Mouse (Mus musculus) embryonic facial prominence, embryonic 13.5 days (tissue): Measurements from ENCODE around the gene Flvcr2. TPM values are rescaled to one million over a fixed set of nuclear protein-coding genes. Genes with fewer than 3 reads are reported as not detected.
A peak's percentile ranks its signal among the peaks of the same experiment; 100 is the strongest.

Source experiments
- ATAC-seq: fragments of 200-750 bp; cut with Nextera tagmentation; 2 replicates; pipeline ENCODE4 v1.8.0; 2017; ENCODE audit warnings: low read depth; ENCODE audit not compliant: insufficient number of reproducible peaks, insufficient read depth, low FRiP score, low TSS enrichment
- H3K27ac ChIP-seq: fragments of 300-500 bp; sonication (generic); 2 replicates; pipeline ENCODE4 v1.5.1; 2015; ENCODE audit warnings: moderate library complexity, mild to moderate bottlenecking, inconsistent platforms
- H3K27me3 ChIP-seq: fragments of 300-500 bp; sonication (generic); 2 replicates; pipeline ENCODE4 v1.6.1; 2015; ENCODE audit warnings: mild to moderate bottlenecking, inconsistent platforms
- H3K36me3 ChIP-seq: fragments of 300-500 bp; sonication (generic); 2 replicates; pipeline ENCODE4 v1.6.1; 2015; ENCODE audit warnings: mild to moderate bottlenecking, inconsistent platforms
- H3K4me1 ChIP-seq: fragments of 300-500 bp; sonication (generic); 2 replicates; pipeline ENCODE4 v1.6.1; 2015; ENCODE audit warnings: inconsistent platforms
- H3K4me2 ChIP-seq: fragments of 300-500 bp; sonication (generic); 2 replicates; pipeline ENCODE4 v1.6.1; 2015; ENCODE audit warnings: moderate library complexity, mild to moderate bottlenecking, inconsistent platforms
- H3K4me3 ChIP-seq: fragments of 300-500 bp; sonication (generic); 2 replicates; pipeline ENCODE4 v1.5.1; 2015; ENCODE audit warnings: mild to moderate bottlenecking, inconsistent platforms
- H3K9ac ChIP-seq: fragments of 300-500 bp; sonication (generic); 2 replicates; pipeline ENCODE4 v1.6.1; 2015; ENCODE audit warnings: mild to moderate bottlenecking, inconsistent platforms
- H3K9me3 ChIP-seq: fragments of 300-500 bp; sonication (generic); 2 replicates; pipeline ENCODE4 v1.6.1; 2016; ENCODE audit warnings: inconsistent platforms
- WGBS: fragments of 180-500 bp; shearing (Covaris S2); methylation state at CpG from one replicate; pipeline ENCODE4 v1.1.7; 2015; ENCODE audit warnings: mixed read lengths; 5-methylcytosine and 5-hydroxymethylcytosine counted together
- polyA plus RNA-seq: library from polyadenylated mRNA; unstranded; fragments of >200 nt; fragmentation: Nextera tagmentation; extraction: Ambion mirVana; gene quantifications from 2 replicates; pipeline ENCODE4 v1.2.1, GENCODE M21; 2015

Flvcr2 gene
- polyA plus RNA-seq, 1 experiment from 2014 or later: 2.5 TPM

DNA sequence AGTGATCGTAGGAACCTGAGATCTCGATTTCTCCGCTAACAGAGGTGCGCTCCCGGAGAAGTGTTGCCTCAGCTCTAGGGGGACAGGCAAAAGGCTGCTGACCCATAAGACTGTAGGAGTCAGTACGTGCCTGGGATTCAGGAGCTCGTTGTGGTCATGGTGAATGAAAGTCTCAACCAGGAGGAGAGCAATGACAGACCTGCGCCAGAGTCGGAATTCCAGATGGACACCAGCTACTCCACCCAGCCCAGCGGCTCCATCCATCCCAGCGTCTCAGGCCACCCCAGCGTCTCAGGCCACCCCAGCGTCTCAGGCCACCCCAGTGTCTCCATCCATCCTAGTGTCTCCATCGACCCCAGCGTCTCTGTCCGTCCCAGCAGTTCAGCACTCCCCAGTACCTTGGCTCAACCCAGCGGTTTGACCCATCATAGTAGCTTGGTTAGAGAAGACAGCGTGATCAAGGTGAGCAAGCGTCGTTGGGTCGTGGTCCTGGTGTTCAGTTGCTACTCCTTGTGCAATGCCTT, 419 bp downstream of the Flvcr2 start:
- Histone ChIP-seq H3K4me3 (peak overlapping the region; percentile 55), H3K36me3 (no peaks in the 10 kb centered on the region), H3K4me1 (peaks cover 7% of the 10 kb centered on the region), H3K27me3 (peaks cover 18% of the 10 kb centered on the region), H3K9me3 (no peaks in the 10 kb centered on the region), H3K27ac (no peak overlapping the region), H3K9ac (peak overlapping the region; percentile 72), H3K4me2 (peak overlapping the region; percentile 93)
- 21% methylated on average over 21 of the region's 21 CpGs for WGBS
- ATAC-seq: no peak

DNA sequence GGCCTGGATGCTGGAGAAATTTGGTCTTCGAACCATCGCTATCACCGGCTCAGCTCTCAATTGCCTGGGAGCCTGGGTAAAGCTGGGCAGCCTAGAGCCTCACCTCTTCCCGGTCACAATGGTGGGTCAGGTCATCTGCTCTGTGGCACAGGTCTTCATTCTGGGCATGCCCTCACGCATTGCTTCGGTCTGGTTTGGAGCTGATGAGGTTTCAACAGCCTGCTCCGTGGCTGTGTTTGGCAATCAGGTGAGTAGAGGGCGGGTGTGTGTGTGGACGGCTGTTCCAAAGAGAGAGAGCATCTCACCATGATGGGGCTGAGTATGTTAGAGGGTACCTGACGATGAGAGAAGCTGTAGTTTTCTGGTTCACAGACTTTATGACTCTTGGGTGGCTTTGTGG, 1.0 kb downstream of the Flvcr2 start:
- ATAC-seq: no peak
- peaks cover 18% of the 10 kb centered on the region for H3K27me3 ChIP-seq
- H3K9me3 ChIP-seq: no peaks in the 10 kb centered on the region
- no peak overlapping the region for H3K4me3 ChIP-seq
- peak overlapping the region; percentile 93 for H3K4me2 ChIP-seq
- H3K9ac ChIP-seq: no peak overlapping the region
- peaks cover 7% of the 10 kb centered on the region for H3K4me1 ChIP-seq
- no peaks in the 10 kb centered on the region for H3K36me3 ChIP-seq
- no peak overlapping the region for H3K27ac ChIP-seq
- WGBS: 91% methylated on average over 10 of the region's 10 CpGs

DNA sequence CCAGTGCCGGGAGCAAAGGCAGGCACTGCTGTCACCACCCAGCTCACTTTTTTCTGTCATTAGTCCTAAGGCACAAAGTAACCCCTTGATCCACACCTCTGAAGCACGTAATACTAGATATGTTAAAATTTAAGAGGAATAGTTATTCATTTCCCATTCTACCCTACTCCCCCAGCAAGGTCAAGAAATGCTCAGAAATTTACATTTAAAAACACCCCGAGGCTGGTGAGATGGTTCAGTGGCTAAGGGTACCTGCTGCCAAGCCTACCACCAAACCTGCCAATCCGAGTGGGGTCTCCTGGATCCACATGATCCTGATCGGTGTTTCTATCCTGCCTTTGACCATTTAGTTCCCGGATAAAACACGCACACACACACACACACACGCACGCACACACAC, 3.5 kb downstream of the Flvcr2 start:
- H3K27ac ChIP-seq: no peak overlapping the region
- H3K9me3 ChIP-seq: no peaks in the 10 kb centered on the region
- peaks cover 7% of the 10 kb centered on the region for H3K4me1 ChIP-seq
- H3K9ac ChIP-seq: no peak overlapping the region
- no peak for ATAC-seq
- 87% methylated on average over 9 of the region's 9 CpGs for WGBS
- no peak overlapping the region for H3K4me2 ChIP-seq
- peaks cover 14% of the 10 kb centered on the region for H3K27me3 ChIP-seq
- no peak overlapping the region for H3K4me3 ChIP-seq
- H3K36me3 ChIP-seq: no peaks in the 10 kb centered on the region

DNA sequence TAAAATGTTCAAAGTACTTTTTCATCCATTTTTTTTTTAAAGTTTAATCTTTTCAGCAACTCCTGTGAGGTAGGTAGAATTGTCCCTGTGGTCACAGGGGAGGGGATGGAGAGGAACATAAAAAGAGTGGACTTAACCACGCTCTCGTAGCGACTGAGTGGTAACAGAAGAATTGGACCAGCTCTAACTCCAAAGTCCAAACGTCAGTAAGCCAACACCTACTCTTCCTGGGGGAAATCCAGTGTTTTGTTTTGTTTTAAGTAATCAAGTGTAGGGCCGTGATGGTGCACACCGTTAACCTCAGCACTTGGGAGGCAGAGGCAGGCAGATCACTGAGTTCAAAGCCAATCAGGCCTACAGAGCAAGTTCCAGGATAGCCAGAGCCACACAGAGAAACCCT, 5.8 kb downstream of the Flvcr2 start:
- Histone ChIP-seq H3K9me3 (no peaks in the 10 kb centered on the region), H3K27me3 (peaks cover 5% of the 10 kb centered on the region), H3K9ac (no peak overlapping the region), H3K4me3 (no peak overlapping the region), H3K27ac (no peak overlapping the region), H3K4me1 (peaks cover under 1% of the 10 kb centered on the region; the same call in 1 of the 2 replicates), H3K36me3 (no peaks in the 10 kb centered on the region), H3K4me2 (no peak overlapping the region)
- 84% methylated on average over 6 of the region's 6 CpGs for WGBS
- ATAC-seq: no peak

DNA sequence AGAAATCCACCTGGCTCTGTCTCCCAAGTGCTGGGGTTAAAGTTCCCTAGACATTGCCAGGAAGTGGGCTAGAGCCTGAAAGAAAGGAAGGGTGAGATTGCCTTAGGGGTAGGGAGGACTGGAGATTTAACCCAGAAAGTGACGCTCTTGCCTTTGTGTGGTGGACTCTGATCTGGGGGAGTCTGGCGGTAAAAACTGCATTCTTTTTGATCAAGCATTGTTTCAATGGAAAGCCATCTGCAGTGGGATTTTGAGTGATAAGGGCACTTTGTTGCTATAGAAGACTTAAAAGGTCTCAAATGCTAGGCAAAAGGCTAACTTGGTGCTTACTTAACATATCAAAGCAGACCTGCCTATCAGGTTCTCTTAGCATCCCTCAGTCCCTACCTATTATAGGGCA, 6.9 kb downstream of the Flvcr2 start:
- Histone ChIP-seq H3K27me3 (no peaks in the 10 kb centered on the region), H3K9me3 (no peaks in the 10 kb centered on the region), H3K4me2 (no peak overlapping the region), H3K4me3 (no peak overlapping the region), H3K36me3 (no peaks in the 10 kb centered on the region), H3K9ac (no peak overlapping the region), H3K27ac (no peak overlapping the region), H3K4me1 (no peaks in the 10 kb centered on the region)
- 44% methylated on average over 2 of the region's 2 CpGs for WGBS
- ATAC-seq: no peak

DNA sequence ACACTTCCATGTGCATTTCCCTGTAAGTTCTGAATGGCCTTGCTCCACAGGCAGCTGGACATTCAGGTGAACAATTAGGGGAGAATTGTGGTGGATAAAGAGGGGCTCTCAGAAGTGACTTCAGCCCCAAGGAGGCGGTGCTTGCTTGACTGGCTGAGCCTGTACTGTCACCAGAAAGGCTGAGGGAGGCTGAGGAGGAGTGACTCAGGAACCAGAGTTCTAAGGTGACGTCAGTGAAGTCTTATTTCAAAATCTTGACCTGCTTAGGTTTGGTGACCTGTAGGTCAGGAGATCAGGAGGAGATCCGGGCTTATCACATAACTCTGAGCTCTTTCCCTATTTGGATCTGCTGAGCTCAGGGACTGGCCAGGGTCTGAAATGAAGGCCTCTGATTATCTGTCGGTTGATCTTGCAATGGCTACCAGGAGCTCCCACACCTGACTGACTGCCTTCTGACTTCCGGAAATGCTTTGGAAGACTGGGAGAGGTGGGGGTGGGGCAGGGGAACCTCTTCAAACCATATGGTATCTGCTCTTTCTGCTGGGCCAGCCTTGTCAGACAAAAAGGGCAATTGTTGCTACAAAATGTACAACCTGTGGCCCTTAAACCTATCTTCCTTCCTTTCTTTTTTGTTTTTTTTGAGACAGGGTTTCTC, 8.4 kb downstream of the Flvcr2 start:
- H3K4me2 ChIP-seq: no peak overlapping the region
- no peak overlapping the region for H3K4me3 ChIP-seq
- WGBS: 57% methylated on average over 5 of the region's 5 CpGs
- no peak overlapping the region for H3K9ac ChIP-seq
- no peak overlapping the region for H3K27ac ChIP-seq
- H3K36me3 ChIP-seq: no peaks in the 10 kb centered on the region
- no peaks in the 10 kb centered on the region for H3K27me3 ChIP-seq
- H3K9me3 ChIP-seq: no peaks in the 10 kb centered on the region
- H3K4me1 ChIP-seq: no peaks in the 10 kb centered on the region
- ATAC-seq: no peak

DNA sequence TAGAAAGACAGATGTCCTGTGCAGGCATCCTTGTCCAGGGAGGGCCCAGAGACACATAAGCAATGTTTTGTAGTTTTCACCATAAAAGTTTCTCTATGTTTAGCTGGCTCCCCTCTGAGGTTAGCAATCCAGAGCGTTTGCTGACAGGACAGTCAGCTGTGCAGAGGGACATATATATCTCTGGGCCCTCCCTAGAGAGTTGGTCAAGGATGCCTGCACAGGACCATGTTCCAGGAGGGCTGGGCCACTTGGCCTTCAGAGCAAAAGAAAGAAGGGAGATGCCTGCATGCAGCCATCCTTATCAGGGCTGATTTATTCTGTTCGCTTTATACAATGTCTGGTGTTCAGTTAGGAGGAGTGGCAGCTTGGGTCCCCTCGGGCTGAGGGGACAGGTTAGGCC, 10.1 kb downstream of the Flvcr2 start:
- Histone ChIP-seq H3K4me1 (no peaks in the 10 kb centered on the region), H3K4me3 (no peak overlapping the region), H3K36me3 (no peaks in the 10 kb centered on the region), H3K9me3 (no peaks in the 10 kb centered on the region), H3K27ac (no peak overlapping the region), H3K4me2 (no peak overlapping the region), H3K9ac (no peak overlapping the region), H3K27me3 (no peaks in the 10 kb centered on the region)
- ATAC-seq: no peak
- WGBS: 81% methylated on average over 3 of the region's 3 CpGs

DNA sequence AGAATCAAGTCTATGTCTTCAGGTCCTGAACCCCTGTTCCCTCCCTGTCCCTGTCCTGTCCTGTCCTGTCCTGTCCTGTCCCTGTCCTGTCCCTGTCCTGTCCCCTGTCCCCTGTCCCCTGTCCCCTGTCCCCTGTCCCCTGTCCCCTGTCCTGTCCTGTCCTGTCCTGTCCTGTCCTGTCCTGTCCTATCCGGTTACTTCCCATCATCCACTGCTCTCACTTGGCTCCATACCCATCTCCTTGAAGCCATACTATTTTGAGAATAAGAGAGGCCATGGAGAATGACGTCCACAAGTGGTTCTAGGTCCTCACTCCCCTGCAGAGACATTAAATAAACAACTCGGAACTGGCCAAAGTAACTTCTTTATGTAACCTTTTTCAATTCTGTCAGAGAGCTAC, 10.7 kb downstream of the Flvcr2 start:
- no peak overlapping the region for H3K9ac ChIP-seq
- WGBS: 83% methylated on average over 3 of the region's 3 CpGs
- no peak overlapping the region for H3K4me2 ChIP-seq
- no peaks in the 10 kb centered on the region for H3K9me3 ChIP-seq
- no peak overlapping the region for H3K27ac ChIP-seq
- ATAC-seq: no peak
- no peaks in the 10 kb centered on the region for H3K36me3 ChIP-seq
- no peaks in the 10 kb centered on the region for H3K4me1 ChIP-seq
- no peak overlapping the region for H3K4me3 ChIP-seq
- no peaks in the 10 kb centered on the region for H3K27me3 ChIP-seq

DNA sequence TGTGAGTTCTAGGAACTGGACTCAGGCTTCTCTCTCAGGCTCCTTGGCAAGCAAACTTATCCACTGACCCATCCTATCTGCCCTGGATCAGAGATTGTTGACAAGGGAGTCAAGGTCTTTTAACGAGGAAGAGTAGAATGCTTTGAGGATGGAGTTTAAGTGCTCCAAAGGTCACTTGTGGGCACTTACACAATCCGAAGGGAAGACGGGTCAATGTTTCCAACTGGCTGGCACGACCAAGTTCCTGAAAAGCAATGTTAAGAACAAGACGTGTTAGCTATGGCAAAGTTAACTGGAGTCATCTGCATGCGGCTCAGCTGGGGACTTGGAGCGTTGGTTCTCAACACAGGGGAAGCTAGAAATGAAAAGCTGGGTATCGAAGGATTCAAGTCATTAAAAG, 12.4 kb downstream of the Flvcr2 start:
- Histone ChIP-seq H3K27ac (no peak overlapping the region), H3K27me3 (no peaks in the 10 kb centered on the region), H3K9ac (no peak overlapping the region), H3K4me3 (no peak overlapping the region), H3K4me2 (no peak overlapping the region), H3K4me1 (no peaks in the 10 kb centered on the region), H3K36me3 (no peaks in the 10 kb centered on the region), H3K9me3 (no peaks in the 10 kb centered on the region)
- no peak for ATAC-seq
- 83% methylated on average over 8 of the region's 8 CpGs for WGBS

DNA sequence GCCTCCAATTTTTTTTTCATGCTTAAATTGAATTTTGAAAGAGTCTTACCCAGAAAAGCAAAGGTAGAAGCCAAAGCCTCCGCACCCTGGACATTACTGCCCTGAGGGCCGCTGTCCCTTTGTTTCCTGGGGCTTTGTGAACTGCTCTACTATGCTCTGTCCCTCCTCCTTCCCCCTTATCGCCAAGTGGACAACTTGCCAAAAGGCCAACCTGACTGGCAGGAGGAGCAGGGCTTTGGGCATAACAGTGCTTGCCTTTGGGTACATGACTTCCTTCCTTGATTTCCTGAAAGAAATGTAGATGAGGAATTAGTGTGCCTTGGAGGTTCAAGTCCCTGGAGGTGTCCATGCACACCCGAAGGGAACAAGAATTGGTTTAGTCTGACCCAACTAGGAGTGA, 15.1 kb downstream of the Flvcr2 start:
- Histone ChIP-seq H3K27me3 (no peaks in the 10 kb centered on the region), H3K9me3 (no peaks in the 10 kb centered on the region), H3K27ac (no peak overlapping the region), H3K4me1 (no peaks in the 10 kb centered on the region), H3K4me3 (no peak overlapping the region), H3K36me3 (no peaks in the 10 kb centered on the region), H3K4me2 (no peak overlapping the region), H3K9ac (no peak overlapping the region)
- ATAC-seq: no peak
- 81% methylated on average over 4 of the region's 4 CpGs for WGBS

DNA sequence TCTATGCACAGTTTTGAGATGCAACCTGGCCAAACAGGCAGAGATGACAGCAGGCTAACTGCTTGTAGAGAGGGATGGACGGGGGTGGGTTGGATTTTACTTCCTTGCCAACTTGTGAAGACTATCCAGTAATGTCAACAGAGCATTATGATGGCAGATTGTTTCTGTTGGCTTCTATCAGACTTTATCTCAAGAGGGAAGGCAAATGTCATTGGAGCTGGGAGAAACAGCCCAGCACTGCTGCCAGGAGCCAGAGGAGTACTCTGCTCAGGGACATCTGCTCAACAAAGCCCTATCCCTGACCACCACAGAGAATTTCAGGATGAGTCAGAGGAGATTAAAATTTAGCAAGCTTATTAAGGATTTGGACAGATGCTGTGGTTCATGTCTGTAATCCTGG, 18.3 kb downstream of the Flvcr2 start:
- H3K4me1 ChIP-seq: no peaks in the 10 kb centered on the region
- no peak overlapping the region for H3K4me2 ChIP-seq
- no peak for ATAC-seq
- H3K27me3 ChIP-seq: no peaks in the 10 kb centered on the region
- H3K4me3 ChIP-seq: no peak overlapping the region
- H3K27ac ChIP-seq: no peak overlapping the region
- 61% methylated on average over 1 of the region's 1 CpGs for WGBS
- no peak overlapping the region for H3K9ac ChIP-seq
- H3K9me3 ChIP-seq: no peaks in the 10 kb centered on the region
- H3K36me3 ChIP-seq: no peaks in the 10 kb centered on the region

DNA sequence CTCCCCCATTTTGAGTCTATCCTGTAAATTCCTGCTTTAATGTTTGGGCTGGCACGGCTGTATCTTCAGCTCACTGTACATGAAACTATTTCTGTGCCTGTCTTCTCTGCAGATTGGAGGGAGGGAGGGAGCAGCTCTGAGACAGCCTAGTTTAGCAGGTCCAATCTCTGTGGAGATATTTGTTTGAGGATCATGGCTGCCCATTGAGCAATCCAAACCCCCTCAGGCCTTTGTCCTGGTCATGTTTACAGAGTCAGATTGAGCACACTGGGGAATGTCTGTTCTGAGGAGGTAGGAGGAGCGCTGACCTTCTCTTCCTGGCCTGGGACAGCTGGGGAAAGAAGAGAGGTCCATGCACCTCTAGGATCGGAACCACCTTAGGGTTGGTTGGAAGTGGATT, 19.9 kb downstream of the Flvcr2 start:
- no peaks in the 10 kb centered on the region for H3K4me1 ChIP-seq
- no peak overlapping the region for H3K9ac ChIP-seq
- H3K9me3 ChIP-seq: no peaks in the 10 kb centered on the region
- no peak for ATAC-seq
- H3K4me3 ChIP-seq: no peak overlapping the region
- no peak overlapping the region for H3K27ac ChIP-seq
- 70% methylated on average over 3 of the region's 3 CpGs for WGBS
- no peaks in the 10 kb centered on the region for H3K27me3 ChIP-seq
- no peak overlapping the region for H3K4me2 ChIP-seq
- H3K36me3 ChIP-seq: no peaks in the 10 kb centered on the region
